Mouse (Mus musculus) yolk sac, embryonic 10.5 days (tissue): ENCODE results near the gene Iqgap2.

Source experiments
- DNase-seq: peaks from one replicate; pipeline ENCODE4 v3.0.0-alpha.2; 2017; ENCODE audit warnings: low spot score

Gene Iqgap2

DNA sequence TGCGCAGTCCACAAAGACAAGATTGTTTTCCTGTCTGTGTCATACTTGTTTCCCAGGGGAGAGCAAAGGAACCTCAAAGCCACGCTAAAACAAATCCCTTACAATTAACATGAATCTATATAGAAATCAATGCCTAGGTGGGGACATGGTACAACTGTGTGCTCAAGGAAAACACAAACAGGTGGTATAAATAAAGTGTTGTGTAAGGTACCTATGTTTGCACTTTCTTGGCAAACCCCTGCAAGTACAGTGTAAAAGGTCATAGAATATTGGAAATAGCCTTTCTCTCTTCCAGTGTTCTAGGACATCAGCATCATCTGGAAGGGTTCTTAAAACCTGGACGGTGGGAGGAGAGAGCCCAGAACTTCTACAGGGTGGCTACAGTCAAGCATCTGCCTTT is 7.3 kb downstream of the Iqgap2 start:
- no peak for DNase-seq

DNA sequence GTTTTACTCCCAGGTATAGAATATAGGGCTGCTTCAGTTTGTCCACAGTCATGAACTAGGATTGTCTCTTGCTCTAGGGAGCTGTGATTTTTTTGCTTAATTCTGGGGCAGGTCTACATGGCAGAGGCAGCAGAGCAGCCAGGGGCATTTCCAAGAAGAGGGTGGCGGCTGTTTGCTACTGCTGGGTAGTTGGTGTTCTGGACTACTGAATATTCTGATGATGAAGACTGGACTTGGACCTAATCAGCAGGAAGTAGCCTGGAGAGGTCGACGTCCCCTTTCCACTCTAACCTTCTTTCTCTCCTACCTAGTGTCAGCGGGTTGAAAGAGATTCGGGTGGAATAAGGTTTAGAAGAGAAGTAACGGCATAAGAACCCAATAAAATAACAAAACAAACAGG is 9.7 kb downstream of the Iqgap2 start:
- DNase-seq: no peak

DNA sequence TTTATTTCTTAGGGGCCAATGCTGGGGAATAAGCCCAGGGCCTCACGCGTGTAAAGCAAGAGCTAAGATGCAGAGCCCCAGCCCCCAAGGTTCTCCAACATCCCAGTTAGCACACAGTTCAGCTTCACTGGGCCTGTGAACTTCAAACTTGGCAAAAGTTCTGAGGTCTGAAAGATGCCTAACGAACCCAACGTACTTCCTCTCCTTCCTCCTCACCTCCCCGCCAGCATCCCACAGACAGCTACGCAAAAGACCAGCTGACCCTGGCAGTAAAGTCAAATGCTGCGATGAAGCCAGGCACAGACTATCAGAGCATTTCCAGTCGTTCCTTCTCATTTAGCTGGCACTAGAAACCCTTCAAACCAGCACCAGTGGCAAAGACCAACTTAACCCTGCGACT is 10.3 kb downstream of the Iqgap2 start:
- DNase-seq: no peak

DNA sequence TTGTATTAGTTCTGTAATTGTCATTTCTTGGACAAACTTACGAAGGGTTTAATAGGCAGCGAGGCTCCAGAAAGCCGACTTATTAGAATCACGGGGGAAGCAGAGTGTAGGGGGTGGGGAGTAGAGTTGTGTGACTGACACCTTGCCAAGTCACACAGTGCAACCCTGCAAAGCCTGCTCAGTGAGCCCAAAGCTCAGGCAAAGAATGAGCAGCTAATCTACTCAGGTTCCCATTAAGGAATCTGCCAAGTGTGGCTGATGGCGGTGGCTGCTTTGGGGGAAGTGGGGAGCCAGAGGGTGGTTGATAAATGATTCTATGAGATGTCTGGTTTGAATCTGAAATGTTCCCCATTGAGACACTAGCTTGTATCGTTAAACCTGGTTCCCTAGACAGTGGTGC is 11.1 kb downstream of the Iqgap2 start:
- DNase-seq: no peak

DNA sequence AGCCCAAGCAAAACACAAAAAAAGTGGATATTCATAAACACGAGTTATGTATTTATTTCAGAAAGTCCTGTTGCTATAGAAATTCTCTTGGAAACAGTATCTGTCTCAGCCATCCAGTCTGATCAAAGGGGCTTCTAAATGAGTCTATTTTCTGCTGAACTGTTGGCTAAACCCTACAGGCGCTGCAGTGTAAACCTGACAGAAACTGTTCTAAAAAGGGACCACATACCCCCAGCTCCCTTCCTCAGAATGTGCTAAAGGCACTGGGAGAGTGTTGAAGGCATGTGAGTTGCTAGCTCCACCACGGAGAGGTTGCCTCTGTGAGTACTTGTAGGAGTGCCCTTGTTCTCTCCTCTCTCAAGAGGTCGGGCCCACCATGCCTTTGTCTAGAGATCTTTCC is 19.7 kb downstream of the Iqgap2 start:
- DNase-seq: no peak

DNA sequence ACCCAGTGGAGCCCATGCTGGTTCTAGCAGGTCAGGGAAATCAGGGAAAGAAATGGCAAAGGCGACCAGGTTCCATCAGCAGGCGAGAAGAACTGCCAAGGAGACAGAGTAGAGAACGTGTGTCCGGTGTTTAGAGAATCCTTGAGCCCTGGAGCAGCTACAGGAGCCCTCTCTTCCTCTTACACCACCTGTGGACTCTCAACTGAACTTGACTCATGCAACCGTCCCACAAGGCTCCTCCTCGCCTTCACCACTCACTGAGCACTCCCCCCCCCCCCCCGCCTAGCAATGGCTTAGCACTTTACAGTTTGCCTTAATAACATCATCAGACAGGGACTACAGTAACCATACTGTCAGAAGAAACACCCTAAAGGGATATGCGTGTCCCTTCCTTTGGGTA is 21.1 kb downstream of the Iqgap2 start:
- no peak for DNase-seq

DNA sequence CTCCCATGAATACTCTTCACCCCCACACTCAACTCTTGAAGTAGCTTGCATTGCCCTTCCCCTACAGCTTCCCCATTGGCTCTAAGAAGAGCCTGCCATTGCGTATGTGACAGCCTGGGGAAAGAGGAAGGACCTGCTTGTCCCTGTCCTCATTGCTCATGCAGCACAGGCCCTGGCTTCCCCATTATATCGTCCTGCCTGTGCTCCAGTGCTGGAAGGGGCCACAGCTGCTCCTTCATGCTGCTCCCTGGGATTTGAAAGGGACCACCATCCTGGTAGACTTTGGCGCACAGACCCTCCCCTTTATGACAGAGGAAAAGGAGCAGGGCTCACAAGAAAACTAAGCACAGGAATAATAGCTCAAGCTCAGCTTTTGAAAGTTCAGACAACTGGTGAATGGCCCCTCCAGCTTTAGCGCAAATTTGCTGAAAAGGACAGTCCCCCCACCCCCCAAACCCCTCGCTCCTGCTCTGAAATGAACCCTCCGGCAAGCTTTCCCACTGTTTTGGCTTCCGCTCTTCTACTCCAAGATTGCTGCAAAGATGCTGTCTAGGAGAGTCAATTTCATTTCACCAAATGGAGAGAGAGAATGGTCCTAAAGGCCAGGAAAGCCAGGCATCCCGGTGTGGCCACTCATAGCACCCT is 22.7 kb downstream of the Iqgap2 start:
- no peak for DNase-seq

DNA sequence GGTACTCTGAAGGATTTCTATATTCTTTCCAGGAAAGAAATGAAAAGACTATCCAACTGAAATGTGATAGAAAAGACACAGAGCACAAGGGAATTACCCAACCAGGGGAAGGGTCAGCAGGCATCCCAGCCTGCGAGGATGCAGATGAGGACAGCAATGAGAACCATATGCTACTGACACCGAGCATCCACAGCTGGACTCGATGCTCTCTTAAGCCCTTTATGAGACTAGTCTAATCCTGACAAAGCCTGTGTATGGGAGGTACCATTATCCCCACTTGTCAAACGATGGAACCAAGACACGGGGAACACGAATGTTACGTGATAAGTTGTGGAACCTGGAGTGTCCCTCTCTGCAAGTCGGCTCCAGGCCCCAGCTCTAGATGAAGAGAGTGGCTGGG is 29.5 kb downstream of the Iqgap2 start:
- no peak for DNase-seq

DNA sequence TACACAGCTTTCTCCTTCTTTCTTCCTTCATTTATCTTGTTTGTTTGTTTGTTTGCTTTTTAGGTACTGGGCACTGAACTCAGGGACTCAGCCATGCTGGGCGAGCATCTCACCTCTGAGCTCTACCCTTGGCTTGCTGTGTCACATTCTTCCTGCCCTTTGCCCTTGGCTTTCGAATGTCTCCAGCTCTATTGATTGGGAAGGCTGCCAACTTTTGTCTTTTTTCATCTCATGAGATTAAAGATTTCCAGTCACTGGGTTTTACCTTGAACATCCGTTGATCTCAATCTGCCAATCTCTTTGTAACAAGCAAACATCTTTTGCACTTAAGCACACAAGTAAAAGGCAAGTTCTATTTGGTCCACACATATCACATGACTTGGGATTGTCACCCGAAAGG is 32.5 kb downstream of the Iqgap2 start:
- DNase-seq: no peak

DNA sequence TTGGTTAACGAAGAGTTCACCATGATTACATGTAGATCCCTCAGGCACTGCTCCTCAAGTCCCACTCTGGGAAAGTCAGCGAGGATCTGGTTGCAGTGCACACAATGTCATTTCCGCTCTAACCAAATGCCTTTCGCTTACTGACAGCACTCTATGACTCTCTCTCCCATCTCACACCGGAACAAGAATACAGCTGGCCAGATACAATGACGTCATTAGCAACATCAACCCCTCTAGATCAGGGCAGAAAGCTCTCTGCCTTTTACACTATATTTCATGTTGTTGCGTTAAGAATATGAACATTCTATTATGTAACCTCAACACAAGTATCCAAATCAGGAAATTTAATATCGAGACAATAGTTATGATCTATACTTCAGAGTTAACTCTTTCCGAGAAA is 32.9 kb downstream of the Iqgap2 start:
- no peak for DNase-seq

DNA sequence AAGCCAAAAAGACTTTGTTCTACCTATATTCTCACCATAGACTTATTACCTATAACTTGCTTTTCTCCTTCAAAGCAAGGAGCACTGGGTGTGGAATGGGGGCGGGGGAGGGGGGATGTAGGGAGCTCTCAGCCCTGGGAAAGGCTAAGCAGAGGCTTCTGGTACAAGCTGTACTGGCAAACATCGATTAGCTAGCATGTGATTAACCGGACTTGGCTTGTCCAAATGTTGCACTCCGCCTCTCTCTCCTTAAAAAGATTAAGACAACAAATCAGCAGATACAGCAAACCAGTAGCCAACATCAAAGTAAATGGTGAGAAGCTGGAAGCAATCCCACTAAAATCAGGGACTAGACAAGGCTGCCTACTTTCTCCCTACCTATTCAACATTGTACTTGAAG is 36.2 kb downstream of the Iqgap2 start:
- DNase-seq: no peak

DNA sequence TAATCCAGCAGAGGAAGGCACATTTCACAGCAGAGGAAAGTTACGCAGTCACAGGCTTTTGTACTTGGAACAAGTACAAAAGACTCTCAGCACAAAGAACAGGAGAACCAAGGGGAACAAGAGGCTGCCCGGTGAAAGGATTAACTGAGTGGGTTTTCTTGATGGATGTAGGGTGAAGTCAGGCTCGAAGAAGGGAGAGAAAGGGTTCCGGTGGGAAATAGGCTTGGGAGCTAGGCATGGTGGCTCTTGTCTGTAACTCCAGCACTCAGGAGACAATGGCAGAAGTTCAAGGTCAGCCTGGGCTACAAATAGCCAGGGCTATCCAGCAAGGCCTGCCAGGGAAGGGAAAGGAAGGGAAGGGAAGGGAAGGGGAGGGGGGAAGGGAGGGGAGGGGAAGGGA is 40.1 kb downstream of the Iqgap2 start:
- DNase-seq: no peak

DNA sequence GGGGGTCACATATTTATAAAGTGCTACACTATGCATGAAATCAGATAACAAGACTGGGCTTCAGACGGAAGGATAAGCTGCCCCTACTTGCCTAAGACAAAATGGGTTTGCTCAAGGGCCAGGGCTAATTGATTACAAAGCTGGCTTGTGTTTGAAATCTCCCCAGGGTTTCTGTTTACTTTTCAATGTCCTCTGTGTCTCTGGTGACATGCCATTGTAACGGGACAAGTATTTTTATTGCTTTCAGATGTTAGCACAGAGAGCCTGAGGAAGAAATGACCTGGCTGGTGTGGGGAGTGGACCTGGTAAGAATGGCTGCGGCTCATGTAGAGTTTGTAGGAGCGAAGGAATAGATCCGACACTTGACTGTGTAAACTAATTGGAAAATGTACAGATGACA is 41.3 kb downstream of the Iqgap2 start:
- DNase-seq: peak; percentile 44

DNA sequence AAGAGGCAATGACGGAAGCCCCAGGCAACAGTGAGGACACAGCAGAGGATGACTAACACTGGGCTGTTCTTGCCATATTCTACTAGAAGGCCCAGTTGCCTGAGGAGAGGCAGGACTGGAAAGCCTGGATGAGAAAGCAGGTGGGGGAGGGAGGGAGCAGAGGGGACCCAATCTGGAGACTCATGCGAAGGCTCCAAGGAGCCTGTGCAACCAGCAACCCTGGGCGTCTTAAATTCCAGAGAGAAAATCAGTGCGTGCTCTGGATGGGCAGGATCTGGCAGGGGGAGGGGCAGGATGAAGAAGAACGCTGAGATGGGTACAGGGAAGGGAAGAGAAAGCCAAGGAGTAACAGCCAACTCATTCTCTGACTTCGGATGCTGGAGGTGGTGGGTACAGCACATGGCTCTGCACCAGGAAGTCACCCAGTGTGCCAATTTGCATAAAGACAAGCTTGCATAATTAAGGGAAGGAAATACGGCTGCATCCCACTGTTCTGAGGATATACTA is 42.2 kb downstream of the Iqgap2 start:
- DNase-seq: no peak

DNA sequence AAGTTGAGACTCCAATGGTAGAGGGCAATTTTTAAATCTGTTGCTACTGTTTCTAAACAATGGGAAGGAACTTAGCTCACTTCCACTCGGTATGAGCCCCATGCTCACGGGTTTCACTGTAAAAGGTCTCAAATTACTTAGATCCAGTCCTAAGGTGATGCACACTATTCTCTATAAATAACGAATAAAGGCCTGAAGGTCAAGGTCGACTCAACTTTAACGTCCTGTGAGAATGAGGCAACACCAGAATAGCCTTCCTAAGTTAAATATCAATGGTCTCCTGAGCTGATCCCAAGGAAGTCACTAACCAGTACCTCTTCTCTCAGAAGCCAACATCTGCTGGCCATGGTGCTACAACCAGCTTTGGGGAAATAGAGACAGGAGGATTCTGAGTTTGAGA is 45.4 kb downstream of the Iqgap2 start:
- DNase-seq: no peak

DNA sequence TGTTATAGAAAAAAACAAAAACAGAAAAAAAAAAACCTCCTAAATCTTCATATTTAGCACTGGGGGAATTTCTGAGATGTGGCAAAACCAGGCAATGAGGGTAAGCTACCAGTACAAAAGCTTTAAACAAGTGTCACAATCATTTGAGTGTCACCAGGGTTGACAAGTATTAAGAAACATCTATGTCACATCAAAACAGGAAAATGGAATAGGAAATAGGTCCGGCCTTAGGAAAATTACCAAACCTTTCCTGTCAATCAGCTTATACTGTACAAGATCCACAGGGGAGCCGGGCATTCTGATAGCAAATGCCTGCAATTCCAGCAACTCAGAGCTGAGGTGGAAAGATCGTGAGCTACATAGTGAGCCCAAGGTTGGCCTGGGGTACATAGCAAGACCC is 46.8 kb downstream of the Iqgap2 start:
- no peak for DNase-seq

DNA sequence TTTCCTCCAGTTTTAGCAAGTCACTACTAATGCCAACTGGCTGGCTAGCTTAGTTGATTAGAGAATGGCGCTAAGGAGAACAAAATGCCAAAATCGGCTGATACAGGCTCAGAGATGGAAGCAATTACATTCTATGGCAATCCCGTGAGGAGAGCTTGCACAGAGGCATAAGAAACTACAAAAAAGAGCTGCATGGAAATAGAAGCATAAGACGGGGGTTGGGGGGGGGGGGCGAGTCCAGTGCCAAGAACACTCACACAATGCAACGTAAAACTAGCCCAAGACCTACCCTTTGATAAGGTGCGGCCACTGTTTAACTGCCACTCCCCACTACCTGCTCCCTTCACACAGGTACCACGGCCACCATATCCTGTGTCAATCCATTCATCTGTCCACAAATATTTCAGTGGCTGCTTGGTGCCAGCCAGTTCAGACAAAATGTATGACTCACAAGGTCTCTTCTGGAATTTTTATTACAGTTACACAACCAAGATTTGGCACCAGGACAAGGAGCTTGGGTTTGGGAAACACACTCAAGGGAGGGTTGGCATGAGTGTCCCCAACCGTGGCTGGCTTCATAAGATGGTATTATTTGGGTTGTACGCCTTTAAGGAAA is 48.2 kb downstream of the Iqgap2 start:
- DNase-seq: no peak

DNA sequence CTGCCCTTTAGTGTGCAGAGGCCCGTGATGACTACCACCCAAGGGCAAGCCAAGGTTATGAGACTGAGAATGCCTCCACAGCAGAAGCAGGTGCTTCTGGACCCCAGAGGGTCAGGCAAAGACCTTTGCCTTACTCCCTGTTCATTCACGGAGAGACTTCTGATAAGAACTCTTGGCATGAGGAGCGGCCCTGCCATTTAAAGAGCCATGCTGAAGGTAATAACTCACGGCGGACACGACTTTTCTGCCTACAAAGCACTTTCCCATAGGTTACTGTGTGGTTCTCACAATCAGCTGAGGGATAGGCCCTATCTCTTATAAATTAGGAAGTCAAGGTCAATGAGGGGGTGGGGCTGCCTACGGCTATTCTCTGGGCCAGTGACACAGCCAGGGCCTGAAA is 48.9 kb downstream of the Iqgap2 start:
- DNase-seq: peak; percentile 36

DNA sequence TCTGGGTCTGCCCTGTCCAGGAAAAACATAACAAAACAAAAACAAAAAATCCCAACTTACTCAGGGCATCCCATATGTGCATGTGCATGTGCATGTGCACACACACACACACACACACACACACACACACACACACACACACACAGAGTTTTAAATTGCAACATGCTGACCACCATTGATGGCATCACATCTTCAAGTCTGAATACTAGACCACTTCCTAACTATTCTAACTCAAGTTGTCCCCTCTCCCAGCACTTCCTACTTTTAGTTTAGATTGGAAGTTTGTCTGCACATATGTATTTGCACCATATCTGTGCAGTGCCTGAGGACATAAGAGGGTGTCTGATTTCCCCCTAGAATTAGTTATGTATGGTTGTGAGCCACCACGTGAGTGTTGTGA is 49.8 kb downstream of the Iqgap2 start:
- no peak for DNase-seq

DNA sequence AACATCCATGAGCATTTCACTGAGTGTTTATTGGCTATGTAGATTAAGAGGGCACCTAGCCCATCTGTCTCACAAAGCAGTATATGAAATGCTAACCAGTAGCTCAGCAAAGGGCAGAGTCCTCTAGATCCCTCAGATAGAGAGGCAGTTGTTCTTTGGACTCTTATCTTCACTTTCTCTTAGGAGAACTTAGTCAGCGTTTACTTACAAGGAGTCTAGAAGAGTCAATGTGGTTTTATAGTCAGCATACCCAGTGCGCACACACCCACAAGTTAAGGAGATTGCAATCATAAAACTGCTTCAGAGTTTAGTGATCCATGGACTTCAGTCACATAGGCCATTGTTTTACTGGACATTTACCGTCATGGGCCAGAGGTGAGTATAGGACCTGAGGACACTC is 54.8 kb downstream of the Iqgap2 start:
- DNase-seq: peak; percentile 56

DNA sequence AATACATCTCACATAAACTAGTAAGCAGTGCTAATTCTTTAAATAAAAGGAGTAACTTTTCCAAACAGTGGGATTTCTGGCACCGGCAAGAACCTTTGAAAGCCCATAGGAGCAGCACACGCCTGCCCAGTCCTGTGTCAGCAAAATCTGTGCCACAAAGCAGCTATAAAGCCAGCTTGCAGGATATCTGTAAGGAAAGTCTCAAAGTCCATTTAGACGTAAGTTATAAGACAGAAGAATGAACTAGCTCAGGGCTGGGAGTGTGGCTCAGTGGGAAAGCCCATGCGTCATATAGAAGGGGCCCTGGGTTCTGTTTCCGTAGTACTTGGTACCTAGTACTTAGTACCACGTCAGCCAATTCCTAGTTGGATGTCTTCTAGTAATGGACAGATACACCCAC is 58.2 kb downstream of the Iqgap2 start:
- no peak for DNase-seq

DNA sequence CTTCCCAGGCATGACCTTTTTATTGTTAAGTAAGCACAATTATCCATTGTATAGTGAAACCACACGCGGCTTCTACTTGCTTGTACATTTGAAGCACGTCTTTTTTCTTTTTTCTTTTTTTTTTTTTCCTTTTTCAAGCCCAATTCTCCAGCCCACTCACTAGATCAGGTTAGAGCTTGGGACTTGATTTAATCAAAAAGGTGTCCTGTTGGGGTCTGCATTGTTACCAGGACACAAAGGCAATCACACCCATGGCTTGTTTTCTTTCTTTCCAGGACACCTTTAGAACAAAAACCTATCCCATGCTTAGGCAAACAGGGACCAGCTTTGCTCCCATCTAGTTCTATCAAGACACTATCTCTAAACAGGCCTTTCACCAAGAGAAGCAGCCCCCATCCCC is 59.0 kb downstream of the Iqgap2 start:
- no peak for DNase-seq

DNA sequence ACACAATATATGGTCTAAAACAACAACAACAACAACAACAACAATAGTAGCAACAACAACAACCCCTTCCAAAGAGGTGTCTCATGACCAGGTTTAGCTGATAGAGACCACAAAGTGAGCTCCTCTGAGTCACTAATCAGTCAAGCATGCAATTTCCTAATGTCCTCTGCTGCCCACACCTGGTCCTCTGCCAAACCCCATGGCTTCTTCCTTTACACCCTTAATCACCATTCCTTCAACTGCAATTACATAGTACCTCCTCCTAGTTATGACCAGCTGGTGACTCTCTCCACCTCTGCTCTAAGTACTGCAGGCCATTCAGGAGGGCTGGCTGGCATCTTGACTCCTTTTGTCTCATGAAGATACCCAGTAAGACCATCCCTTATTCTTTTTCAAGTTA is 60.0 kb downstream of the Iqgap2 start:
- no peak for DNase-seq
